Mouse (Mus musculus) forebrain, postnatal 0 days (tissue): ENCODE measurements around the gene Raver2. TPM values are rescaled to one million over a fixed set of nuclear protein-coding genes. Genes with fewer than 3 reads are reported as not detected.
A peak's percentile ranks its signal among the peaks of the same experiment; 100 is the strongest.

ENCODE experiments used
- ATAC-seq: fragments of 200-750 bp; cut with Nextera tagmentation; 2 replicates; pipeline ENCODE4 v1.8.0; 2017; ENCODE audit warnings: mild to moderate bottlenecking, moderate library complexity
- DNase-seq: peaks from one replicate; pipeline ENCODE4 v3.0.0-alpha.2; 2015
- H3K27ac ChIP-seq: fragments of 300-500 bp; sonication (generic); 2 replicates; pipeline ENCODE4 v1.5.1; 2014; ENCODE audit warnings: low read depth, mild to moderate bottlenecking, antibody characterized with exemption, low read length, moderate library complexity, mixed read lengths
- H3K27me3 ChIP-seq: fragments of 300-500 bp; sonication (generic); 2 replicates; pipeline ENCODE4 v1.6.1; 2014; ENCODE audit warnings: mild to moderate bottlenecking, low read length, mixed read lengths; ENCODE audit not compliant: insufficient read depth
- H3K36me3 ChIP-seq: fragments of 300-500 bp; sonication (generic); 2 replicates; pipeline ENCODE4 v1.6.1; 2014; ENCODE audit warnings: mild to moderate bottlenecking, moderate library complexity; ENCODE audit not compliant: insufficient read depth
- H3K4me1 ChIP-seq: fragments of 300-500 bp; sonication (generic); 2 replicates; pipeline ENCODE4 v1.6.1; 2014; ENCODE audit warnings: antibody characterized with exemption; ENCODE audit not compliant: insufficient read depth
- H3K4me2 ChIP-seq: fragments of 300-500 bp; sonication (generic); 2 replicates; pipeline ENCODE4 v1.6.1; 2014; ENCODE audit warnings: low read depth, mild to moderate bottlenecking, moderate library complexity
- H3K4me3 ChIP-seq: fragments of 300-500 bp; sonication (generic); 2 replicates; pipeline ENCODE4 v1.5.1; 2014; ENCODE audit warnings: low read depth, low read length, mixed read lengths
- H3K9ac ChIP-seq: fragments of 300-500 bp; sonication (generic); 2 replicates; pipeline ENCODE4 v1.6.1; 2014; ENCODE audit warnings: mild to moderate bottlenecking
- H3K9me3 ChIP-seq: fragments of 300-500 bp; sonication (generic); 2 replicates; pipeline ENCODE4 v1.6.1; 2016; ENCODE audit warnings: low read length
- CTCF ChIP-seq: sonication (generic); IDR thresholded peaks from 2 replicates; pipeline ENCODE4 v1.5.1; 2016; ENCODE audit warnings: antibody characterized with exemption, control low read depth, low read depth
- WGBS: fragments of 180-500 bp; shearing (Covaris S2); extraction: QIAGEN DNeasy Blood & Tissue Kit; methylation state at CpG from one replicate; pipeline ENCODE4 v1.1.7; 2014; 5-methylcytosine and 5-hydroxymethylcytosine counted together
- polyA plus RNA-seq: library from polyadenylated mRNA; unstranded; fragments of >200 nt; fragmentation: Nextera tagmentation; extraction: Ambion mirVana; gene quantifications from 2 replicates; pipeline ENCODE4 v1.2.1, GENCODE M21; 2015
- total RNA-seq: library from RNA; depleted of rRNA; stranded (reverse); fragments of >200 nt; gene quantifications from 2 replicates; pipeline ENCODE4 v1.2.3, GENCODE M21; 2014

Gene Raver2
- total and polyA plus RNA-seq, 2 experiments from 2014 or later = 6.5 to 14.4 TPM

- H3K4me2 ChIP-seq = no peak overlapping the region
- no peak overlapping the region for H3K27ac ChIP-seq
- H3K27me3 ChIP-seq = no peaks in the 10 kb centered on the region
- ATAC-seq (peak; percentile 88), DNase-seq (peak; percentile 51)
- H3K36me3 ChIP-seq = peaks cover 45% of the 10 kb centered on the region
- TF ChIP-seq CTCF = peak; percentile 76
- H3K9me3 ChIP-seq = no peaks in the 10 kb centered on the region
- H3K4me3 ChIP-seq = no peak overlapping the region
- H3K4me1 ChIP-seq = no peaks in the 10 kb centered on the region
- no peak overlapping the region for H3K9ac ChIP-seq
- WGBS = 48% methylated on average over 6 of the region's 6 CpGs
Measured at GRCm38 (mm10) chr4:101168189-101168778, 99.5 kb downstream of the Raver2 start.

GRCm38 (mm10) chr4:101172738-101173137, 104.0 kb downstream of the Raver2 start:
- TF ChIP-seq CTCF = no peak

GRCm38 (mm10) chr4:101174916-101175625, 106.3 kb downstream of the Raver2 start:
- H3K4me3 ChIP-seq = no peak overlapping the region
- TF ChIP-seq CTCF = no peak
- DNase-seq (no peak), ATAC-seq (0 out of 2 replicates have a peak, but pooled peaks have one; percentile 16)
- 80% methylated on average over 10 of the region's 10 CpGs for WGBS
- H3K36me3 ChIP-seq = peaks cover 32% of the 10 kb centered on the region
- no peaks in the 10 kb centered on the region for H3K27me3 ChIP-seq
- H3K27ac ChIP-seq = no peak overlapping the region
- no peak overlapping the region for H3K4me2 ChIP-seq
- no peak overlapping the region for H3K9ac ChIP-seq
- no peaks in the 10 kb centered on the region for H3K9me3 ChIP-seq
- no peaks in the 10 kb centered on the region for H3K4me1 ChIP-seq

More at GRCm38 (mm10) chr4:101172738-101173137, 104.0 kb downstream of the Raver2 start:
- Histone ChIP-seq H3K4me3 (no peak overlapping the region), H3K27ac (no peak overlapping the region), H3K36me3 (peaks cover 43% of the 10 kb centered on the region), H3K9me3 (no peaks in the 10 kb centered on the region), H3K4me1 (no peaks in the 10 kb centered on the region), H3K4me2 (no peak overlapping the region), H3K27me3 (no peaks in the 10 kb centered on the region), H3K9ac (no peak overlapping the region)
- 86% methylated on average over 2 of the region's 2 CpGs for WGBS
- DNase-seq = no peak
- no peak for ATAC-seq

- no peak for DNase-seq
- Histone ChIP-seq H3K36me3 (peaks cover 22% of the 10 kb centered on the region), H3K9ac (no peak overlapping the region), H3K27me3 (no peaks in the 10 kb centered on the region), H3K4me1 (no peaks in the 10 kb centered on the region), H3K27ac (no peak overlapping the region), H3K9me3 (no peaks in the 10 kb centered on the region), H3K4me3 (no peak overlapping the region), H3K4me2 (no peak overlapping the region)
- TF ChIP-seq CTCF = no peak
- ATAC-seq = no peak
- WGBS = 83% methylated on average over 6 of the region's 6 CpGs
Measured at GRCm38 (mm10) chr4:101176123-101176522, 107.3 kb downstream of the Raver2 start.

- Histone ChIP-seq H3K36me3 (peaks cover 21% of the 10 kb centered on the region), H3K4me2 (no peak overlapping the region), H3K9ac (no peak overlapping the region), H3K4me3 (no peak overlapping the region), H3K9me3 (no peaks in the 10 kb centered on the region), H3K27ac (no peak overlapping the region), H3K27me3 (no peaks in the 10 kb centered on the region), H3K4me1 (no peaks in the 10 kb centered on the region)
- TF ChIP-seq CTCF = no peak
- WGBS = 96% methylated on average over 3 of the region's 3 CpGs
- DNase-seq = no peak
- no peak for ATAC-seq
Measured at GRCm38 (mm10) chr4:101177796-101178195, 109.0 kb downstream of the Raver2 start.

GRCm38 (mm10) chr4:101179076-101179475, 110.3 kb downstream of the Raver2 start:
- Histone ChIP-seq H3K9ac (no peak overlapping the region), H3K27me3 (no peaks in the 10 kb centered on the region), H3K27ac (no peak overlapping the region), H3K9me3 (no peaks in the 10 kb centered on the region), H3K36me3 (peaks cover 29% of the 10 kb centered on the region), H3K4me2 (no peak overlapping the region), H3K4me1 (no peaks in the 10 kb centered on the region), H3K4me3 (no peak overlapping the region)
- ATAC-seq (no peak), DNase-seq (no peak)
- TF ChIP-seq CTCF = no peak
- WGBS = 65% methylated on average over 5 of the region's 5 CpGs

- no peak overlapping the region for H3K4me3 ChIP-seq
- H3K4me1 ChIP-seq = no peaks in the 10 kb centered on the region
- no peaks in the 10 kb centered on the region for H3K27me3 ChIP-seq
- whole genome bisulfite sequencing = 76% methylated on average over 6 of the region's 6 CpGs
- no peaks in the 10 kb centered on the region for H3K9me3 ChIP-seq
- ATAC-seq (no peak), DNase-seq (no peak)
- no peak overlapping the region for H3K4me2 ChIP-seq
- H3K36me3 ChIP-seq = peaks cover 23% of the 10 kb centered on the region
- no peak overlapping the region for H3K27ac ChIP-seq
- no peak overlapping the region for H3K9ac ChIP-seq
- no peak for TF ChIP-seq CTCF
Measured at GRCm38 (mm10) chr4:101179836-101180235, 111.1 kb downstream of the Raver2 start.
